Mouse (Mus musculus) heart, postnatal 0 days (tissue): ENCODE data around the gene Hells. TPM values are rescaled to one million over a fixed set of nuclear protein-coding genes. Genes with fewer than 3 reads are reported as not detected.

Experiments used
- ATAC-seq: fragments of 200-750 bp; cut with Nextera tagmentation; 2 replicates; pipeline ENCODE4 v1.8.0; 2017; ENCODE audit warnings: low read depth, moderate number of reproducible peaks, moderate library complexity; ENCODE audit not compliant: insufficient read depth
- DNase-seq: peaks from one replicate; pipeline ENCODE4 v3.0.0-alpha.2; 2016; ENCODE audit warnings: low spot score
- H3K27ac ChIP-seq: fragments of 300-500 bp; sonication (generic); 2 replicates; pipeline ENCODE4 v1.5.1; 2014; ENCODE audit warnings: low read depth, mild to moderate bottlenecking
- H3K27me3 ChIP-seq: fragments of 300-500 bp; sonication (generic); 2 replicates; pipeline ENCODE4 v1.6.1; 2014; ENCODE audit warnings: low read length, mixed read lengths; ENCODE audit not compliant: control insufficient read depth, insufficient read depth
- H3K36me3 ChIP-seq: fragments of 300-500 bp; sonication (generic); replicated peaks from 2 replicates; pipeline ENCODE4 v1.6.1; 2014; ENCODE audit warnings: low read length, mixed read lengths; ENCODE audit not compliant: control insufficient read depth, insufficient read depth
- H3K4me1 ChIP-seq: fragments of 300-500 bp; sonication (generic); 2 replicates; pipeline ENCODE4 v1.6.1; 2014; ENCODE audit warnings: antibody characterized with exemption; ENCODE audit not compliant: control insufficient read depth, insufficient read depth
- H3K4me2 ChIP-seq: fragments of 300-500 bp; sonication (generic); 2 replicates; pipeline ENCODE4 v1.6.1; 2014; ENCODE audit warnings: low read depth, mild to moderate bottlenecking, low read length, moderate library complexity
- H3K4me3 ChIP-seq: fragments of 300-500 bp; sonication (generic); 2 replicates; pipeline ENCODE4 v1.5.1; 2014; ENCODE audit warnings: low read depth, low read length
- H3K9ac ChIP-seq: fragments of 300-500 bp; sonication (generic); replicated peaks from 2 replicates; pipeline ENCODE4 v1.6.1; 2014; ENCODE audit warnings: low read depth, low read length, mixed read lengths
- H3K9me3 ChIP-seq: fragments of 300-500 bp; sonication (generic); replicated peaks from 2 replicates; pipeline ENCODE4 v1.6.1; 2016; ENCODE audit warnings: low read length; ENCODE audit not compliant: control insufficient read depth
- CTCF ChIP-seq: IDR thresholded peaks from 2 replicates; pipeline ENCODE4 v1.5.1; 2016; ENCODE audit warnings: antibody characterized with exemption, control low read depth, low read depth
- EP300 ChIP-seq: IDR thresholded peaks from 2 replicates; pipeline ENCODE4 v1.6.1; 2016; ENCODE audit warnings: antibody characterized with exemption, low read depth
- WGBS: fragments of 180-500 bp; shearing (Covaris S2); extraction: QIAGEN DNeasy Blood & Tissue Kit; methylation state at CpG from one replicate; pipeline ENCODE4 v1.1.7; 2014; 5-methylcytosine and 5-hydroxymethylcytosine counted together
- polyA plus RNA-seq: library from polyadenylated mRNA; unstranded; fragments of >200 nt; fragmentation: Nextera tagmentation; extraction: Ambion mirVana; gene quantifications from 2 replicates; pipeline ENCODE4 v1.2.1, GENCODE M21; 2015
- total RNA-seq: library from RNA; depleted of rRNA; stranded (reverse); fragments of >200 nt; gene quantifications from 2 replicates; pipeline ENCODE4 v1.2.3, GENCODE M21; 2014; ENCODE audit warnings: low replicate concordance

Hells gene
- total and polyA plus RNA-seq, 2 experiments from 2014 or later: 4.1 to 6.0 TPM

DNA sequence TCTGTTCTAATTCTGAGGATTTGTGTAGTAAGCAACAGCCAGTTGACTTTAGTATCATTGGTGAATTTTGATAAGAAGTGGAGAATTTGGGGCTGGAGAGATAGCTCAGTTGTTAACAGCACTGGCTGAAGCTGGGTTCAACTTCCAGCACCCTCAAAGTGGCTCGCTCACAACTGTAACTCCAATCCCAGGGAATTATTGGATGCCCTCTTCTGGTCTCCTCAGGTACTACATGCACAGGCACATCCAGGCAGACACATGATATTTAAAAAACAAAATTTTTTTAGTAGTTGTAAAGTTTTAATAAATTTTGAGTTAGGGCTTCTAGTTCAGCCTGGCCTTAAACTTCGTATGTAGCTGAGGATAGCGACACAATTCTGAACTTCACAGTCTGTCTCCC is 15.0 kb upstream of the Hells start:
- no peak for ATAC-seq
- Histone ChIP-seq H3K9me3 (no peaks in the 10 kb centered on the region), H3K4me3 (no peak overlapping the region), H3K27ac (no peak overlapping the region), H3K36me3 (peaks cover 42% of the 10 kb centered on the region), H3K27me3 (no peaks in the 10 kb centered on the region), H3K4me2 (no peak overlapping the region), H3K9ac (no peak overlapping the region), H3K4me1 (no peaks in the 10 kb centered on the region)
- 48% methylated on average over 3 of the region's 3 CpGs for WGBS
- no peak for DNase-seq
- TF ChIP-seq EP300 (no peak), CTCF (peak; percentile 62)

DNA sequence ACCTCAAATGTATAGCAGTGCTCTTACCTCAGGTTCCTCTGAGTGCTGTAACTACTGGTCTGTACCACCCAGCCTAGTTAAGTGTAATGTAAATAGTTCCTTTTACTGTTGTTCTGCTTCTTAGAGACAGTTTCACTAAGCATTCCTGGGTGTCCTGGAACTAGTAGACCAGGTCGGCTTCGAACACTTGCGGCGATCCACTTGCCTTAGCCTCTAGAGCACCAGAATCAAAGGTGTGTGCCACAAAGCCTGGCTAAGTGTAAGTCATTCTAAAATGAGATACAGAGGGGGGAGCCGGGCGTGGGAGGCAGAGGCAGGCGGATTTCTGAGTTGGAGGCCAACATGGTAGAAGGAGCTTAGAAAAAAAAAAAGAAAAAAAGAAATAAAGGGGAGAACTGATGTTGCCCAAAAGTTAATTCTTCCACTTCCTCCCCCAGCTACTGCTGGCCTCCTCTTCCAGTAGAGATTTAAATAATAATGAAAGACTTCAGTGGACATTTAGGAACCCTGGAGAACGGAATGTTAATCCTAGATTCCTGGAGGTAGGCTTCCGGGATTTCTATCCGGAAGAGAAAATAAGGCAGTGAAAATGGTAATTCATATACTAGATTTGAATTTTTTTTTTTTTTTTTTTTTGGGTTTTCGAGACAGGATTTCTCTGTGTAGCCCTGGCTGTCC is 2.1 kb upstream of the Hells start:
- no peak overlapping the region for H3K4me2 ChIP-seq
- H3K9ac ChIP-seq: no peak overlapping the region
- ATAC-seq (no peak), DNase-seq (no peak)
- WGBS: 92% methylated on average over 10 of the region's 11 CpGs
- no peak for TF ChIP-seq CTCF
- TF ChIP-seq EP300: no peak
- H3K4me1 ChIP-seq: 0 out of 2 replicates have a peak, but pooled peaks cover 5% of the 10 kb centered on the region
- no peaks in the 10 kb centered on the region for H3K36me3 ChIP-seq
- H3K4me3 ChIP-seq: no peak overlapping the region
- no peaks in the 10 kb centered on the region for H3K27me3 ChIP-seq
- no peaks in the 10 kb centered on the region for H3K9me3 ChIP-seq
- no peak overlapping the region for H3K27ac ChIP-seq

DNA sequence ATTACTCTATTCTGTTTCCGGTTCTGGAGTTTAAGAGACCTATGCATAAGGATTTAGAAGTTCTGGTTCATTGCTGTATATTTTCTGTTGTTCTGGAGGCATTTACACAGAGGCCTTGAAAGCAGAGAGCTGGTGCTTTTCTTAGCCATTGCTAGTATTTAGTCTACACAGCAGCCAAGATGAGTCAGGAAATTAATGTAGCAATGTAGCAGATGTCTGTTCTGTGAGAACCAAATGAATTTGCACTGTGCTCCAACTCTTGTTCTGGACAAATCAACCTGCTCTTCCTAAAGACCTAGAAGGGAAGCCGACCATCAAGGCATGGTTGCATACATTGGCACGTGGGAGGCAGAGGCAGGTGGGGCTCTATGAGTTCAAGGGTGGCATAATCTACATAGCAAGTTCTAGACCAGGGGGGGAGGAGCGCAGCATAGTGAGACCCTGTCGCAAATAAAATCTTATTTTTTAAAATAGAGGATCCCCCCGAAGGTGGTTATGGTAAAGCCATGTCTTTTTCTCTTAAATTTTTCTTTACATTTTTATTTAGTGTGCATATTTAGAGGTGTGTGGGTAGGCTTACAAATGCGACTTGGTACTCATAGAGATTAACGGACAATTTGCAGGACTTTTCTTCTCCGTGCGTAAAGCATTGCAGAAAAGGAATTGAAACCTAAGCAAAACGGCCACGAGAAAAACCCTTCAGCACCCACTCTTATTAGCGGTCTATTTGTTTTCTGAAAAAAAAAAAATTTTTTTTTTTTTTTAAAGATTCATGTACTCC is 1.1 kb upstream of the Hells start:
- 72% methylated on average over 13 of the region's 13 CpGs for WGBS
- Histone ChIP-seq H3K4me3 (peak overlapping the region; percentile 72), H3K27me3 (no peaks in the 10 kb centered on the region), H3K9ac (no peak overlapping the region), H3K36me3 (no peaks in the 10 kb centered on the region), H3K4me2 (peak overlapping the region; percentile 99), H3K4me1 (0 out of 2 replicates have a peak, but pooled peaks cover 5% of the 10 kb centered on the region), H3K27ac (no peak overlapping the region), H3K9me3 (no peaks in the 10 kb centered on the region)
- DNase-seq: no peak
- TF ChIP-seq CTCF (no peak), EP300 (no peak)
- ATAC-seq: no peak

DNA sequence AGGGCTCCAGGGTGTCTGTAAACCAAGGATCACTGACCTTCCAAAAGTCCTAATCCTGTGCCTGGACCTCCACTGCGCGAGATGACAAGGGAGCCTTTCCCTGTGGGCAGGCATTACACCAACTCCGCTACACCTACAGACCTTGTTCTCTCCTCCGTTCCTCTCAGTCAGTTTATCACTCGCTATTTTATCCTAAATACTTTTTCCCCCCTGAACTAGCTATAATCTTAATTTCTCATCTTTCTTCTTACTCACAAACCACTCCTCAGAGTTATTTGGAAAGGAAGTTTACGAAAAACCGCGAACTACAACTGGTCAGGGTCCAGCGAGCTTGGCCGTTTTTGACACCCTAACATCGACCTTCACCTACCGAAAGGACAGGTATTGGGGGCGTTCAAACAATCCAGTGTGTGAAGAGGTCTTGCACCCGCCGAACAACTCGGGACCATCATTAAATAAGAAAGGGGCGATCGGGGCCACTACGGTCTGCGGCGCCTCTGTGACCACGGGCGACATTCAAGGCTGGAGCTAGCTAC is 395 bp upstream of the Hells start:
- no peak for DNase-seq
- Histone ChIP-seq H3K27ac (no peak overlapping the region), H3K4me2 (peak overlapping the region; percentile 99), H3K27me3 (no peaks in the 10 kb centered on the region), H3K4me3 (peak overlapping the region; percentile 72), H3K4me1 (0 out of 2 replicates have a peak, but pooled peaks cover 5% of the 10 kb centered on the region), H3K9me3 (no peaks in the 10 kb centered on the region), H3K9ac (peak overlapping the region; percentile 76), H3K36me3 (no peaks in the 10 kb centered on the region)
- TF ChIP-seq EP300 (no peak), CTCF (no peak)
- ATAC-seq: 0 out of 2 replicates have a peak, but pooled peaks have one; percentile 30
- 1% methylated on average over 23 of the region's 23 CpGs for WGBS

DNA sequence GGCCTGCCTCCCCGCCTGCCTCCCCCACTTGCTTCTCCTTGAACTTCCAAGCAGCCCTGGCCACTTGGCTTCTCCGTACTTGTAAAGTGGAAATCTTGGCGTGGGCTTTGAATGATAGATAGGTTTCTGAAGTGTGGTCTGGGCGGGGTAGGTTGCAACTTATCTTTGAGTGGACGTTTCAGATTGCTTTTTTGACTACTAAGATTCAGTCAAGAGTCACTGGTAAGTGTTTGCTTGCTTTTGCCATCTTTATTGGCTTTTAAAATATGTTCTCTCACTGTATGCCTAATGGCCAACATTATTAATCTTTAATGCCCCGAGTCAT is 813 bp downstream of the Hells start:
- WGBS: 5% methylated on average over 6 of the region's 6 CpGs

More for the DNA sequence above, 813 bp downstream of the Hells start:
- ATAC-seq: no peak
- Histone ChIP-seq H3K4me1 (0 out of 2 replicates have a peak, but pooled peaks cover 5% of the 10 kb centered on the region), H3K27me3 (no peaks in the 10 kb centered on the region), H3K9ac (peak overlapping the region; percentile 76), H3K36me3 (no peaks in the 10 kb centered on the region), H3K27ac (no peak overlapping the region), H3K4me2 (peak overlapping the region; percentile 99), H3K9me3 (no peaks in the 10 kb centered on the region), H3K4me3 (peak overlapping the region; percentile 72)
- TF ChIP-seq EP300: no peak
- no peak for TF ChIP-seq CTCF
- no peak for DNase-seq
